Mouse (Mus musculus): ENCODE measurements around the gene Csn1s1.

Gene Csn1s1

DNA sequence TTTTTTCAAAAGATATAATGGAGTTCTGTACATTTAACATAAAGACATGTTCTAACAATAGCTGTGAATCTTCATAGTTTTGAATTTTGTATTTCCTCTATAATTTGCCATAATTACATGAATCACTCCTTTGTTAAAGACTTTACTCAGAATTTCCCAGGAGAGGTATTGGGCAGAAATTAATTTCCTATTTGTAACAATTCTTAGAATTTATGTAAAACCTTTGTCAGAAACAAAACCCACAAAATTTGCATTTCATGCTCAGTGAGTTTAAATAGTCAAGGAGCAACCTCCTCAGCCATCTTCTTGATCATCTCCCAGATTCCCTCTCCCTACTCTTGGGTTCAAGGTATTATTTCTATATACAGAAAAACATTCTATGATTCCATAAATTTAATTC, at the start of gene Csn1s1:
Gene Csn1s1, plus strand, starts transcription at position 301 of the 400 bp plus-strand sequence.
- no peak for DNase-seq (ENCODE audit: low spot score)

DNA sequence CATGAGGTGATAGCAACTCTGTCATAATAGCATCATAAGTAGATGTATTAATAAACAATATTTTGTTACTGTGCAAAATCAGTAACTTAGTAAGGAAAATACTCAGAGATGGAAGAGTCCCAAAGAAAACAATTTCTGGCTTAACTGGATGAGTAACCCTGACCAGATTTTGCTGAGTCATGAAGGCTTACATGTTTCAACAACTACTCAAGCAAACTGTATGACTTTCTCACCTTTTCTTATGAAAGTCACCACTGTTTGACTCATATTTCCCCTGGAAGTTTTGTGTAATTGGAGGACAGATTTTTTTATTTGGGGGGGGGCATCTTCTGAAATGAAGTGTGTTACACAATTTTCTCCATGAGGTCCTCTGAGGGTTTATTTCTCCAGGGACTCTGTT, 43.3 kb upstream of the Csn1s1 start:
- no peak for DNase-seq (ENCODE audit: low spot score)

DNA sequence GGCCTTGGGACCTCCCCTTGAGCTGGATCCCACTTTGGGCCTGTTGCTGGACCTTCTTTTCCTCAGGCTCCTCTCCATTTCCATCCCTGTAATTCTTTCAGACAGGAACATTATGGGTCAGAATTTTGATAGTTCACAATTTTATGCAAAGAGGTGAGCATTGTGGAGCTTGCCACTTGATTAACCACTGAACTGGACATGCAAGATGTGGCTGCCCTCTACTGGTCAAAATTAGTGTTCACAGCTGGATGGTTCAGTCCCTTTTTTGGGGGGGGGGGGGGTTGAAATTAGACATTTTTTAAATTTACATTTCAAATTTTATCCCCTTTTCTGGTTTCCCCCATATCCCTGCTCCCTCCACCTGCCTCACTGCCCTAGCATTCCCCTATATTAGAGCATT, 23.2 kb upstream of the Csn1s1 start:
- no peak for DNase-seq (ENCODE audit: low spot score)

DNA sequence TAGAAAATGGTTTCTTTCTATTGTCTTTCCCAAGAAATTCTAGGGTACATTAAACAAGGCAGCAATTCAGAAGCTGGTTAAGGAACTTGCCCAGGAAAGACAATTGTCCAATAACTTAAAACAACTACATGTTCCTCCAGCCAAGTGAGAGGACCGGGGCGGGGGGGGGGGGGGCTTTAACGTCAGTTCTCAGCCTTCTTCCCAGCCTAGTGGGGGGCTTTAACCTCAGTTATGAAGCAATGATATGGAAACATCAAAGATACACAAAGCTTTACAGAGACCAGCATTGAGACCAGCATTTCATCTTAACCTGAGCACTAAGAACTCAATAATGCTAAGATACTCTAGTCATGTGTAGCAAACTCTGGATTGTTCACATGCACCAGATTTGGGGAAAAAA, 33.5 kb downstream of the Csn1s1 start, which contains the start of gene Csn2:
Gene Csn2, minus strand, starts transcription at position 101 of the 400 bp plus-strand sequence.
- no peak for DNase-seq (ENCODE audit: low spot score)

DNA sequence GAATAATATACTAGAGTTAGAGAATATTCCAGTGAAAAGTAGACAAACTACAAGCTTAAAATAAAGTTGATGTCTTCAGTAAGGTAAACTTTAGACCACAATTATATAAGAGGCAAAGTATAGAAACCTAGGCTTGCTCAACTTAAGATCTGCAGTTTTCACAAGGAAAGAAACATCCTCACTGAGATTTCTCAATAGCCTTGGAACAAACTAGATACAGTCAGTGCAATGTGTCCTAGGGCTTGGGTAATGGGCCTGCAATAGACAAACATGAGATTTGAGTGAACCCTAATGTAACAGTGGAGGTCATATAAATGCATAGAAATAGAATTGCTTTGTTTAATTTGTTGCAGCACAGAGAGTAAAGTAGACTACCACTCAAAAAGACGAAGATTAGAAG, 39.9 kb downstream of the Csn1s1 start:
- DNase-seq (ENCODE audit: low spot score) = no peak

All from layer of hippocampus, adult 9-10 months (tissue).